Mouse (Mus musculus) large intestine, adult 2 months (tissue): ENCODE results near the gene Amy2a5. TPM values are rescaled to one million over a fixed set of nuclear protein-coding genes. Genes with fewer than 3 reads are reported as not detected.
"Not testable (repeated sequence)": the region's sequence is repeated elsewhere in the genome, so short reads cannot be mapped to it uniquely, and the experiment has no call there.

Experiments used
- DNase-seq: peaks from one replicate; pipeline ENCODE4 v3.0.0-alpha.2; 2012; ENCODE audit warnings: low read depth, low spot score
- WGBS: fragments of 180-500 bp; shearing (Covaris S2); methylation state at CpG from one replicate; pipeline ENCODE4 v1.1.7; 2018; 5-methylcytosine and 5-hydroxymethylcytosine counted together
- polyA plus RNA-seq: library from polyadenylated mRNA; depleted of rRNA; stranded (reverse); fragments of >200 nt; gene quantifications from 2 replicates; pipeline ENCODE4 v1.2.3, GENCODE M21; 2012; rRNA removed

Amy2a5 gene
- 0.10 and 0.14 TPM in 2 replicates for polyA plus RNA-seq

- WGBS: no CpG with 5 or more reads among the region's 4 CpGs
- not testable (repeated sequence) for DNase-seq
Measured at GRCm38 (mm10) chr3:113258737-113259136, at the start of gene Amy2a5. TSS of gene Amy2a5 (minus strand) at chr3:113258837.

GRCm38 (mm10) chr3:113291349-113291748 lies 32.7 kb upstream of the Amy2a5 start, which contains the start of gene Amy2a4:
TSS of gene Amy2a4 (minus strand) at chr3:113291449.
- WGBS: no CpG with 5 or more reads among the region's 4 CpGs
- DNase-seq: not testable (repeated sequence)

GRCm38 (mm10) chr3:113280285-113280684 lies 21.6 kb upstream of the Amy2a5 start:
- DNase-seq: not testable (repeated sequence)

GRCm38 (mm10) chr3:113279586-113279985 lies 20.9 kb upstream of the Amy2a5 start:
- DNase-seq: not testable (repeated sequence)

- 74% methylated on average over 1 of the region's 1 CpGs for WGBS
Measured at GRCm38 (mm10) chr3:113227115-113227514, 31.5 kb downstream of the Amy2a5 start.

More at GRCm38 (mm10) chr3:113227115-113227514, 31.5 kb downstream of the Amy2a5 start:
- no peak for DNase-seq

Other genes with a start within 250 kb of the Amy2a5 start
- not detected in 2 replicates for gene Amy2a4, start 32.6 kb upstream of the Amy2a5 start, polyA plus RNA-seq
- not detected in 2 replicates for gene Amy2a3, start 65.2 kb upstream of the Amy2a5 start, polyA plus RNA-seq
- gene Amy2a2, start 97.8 kb upstream of the Amy2a5 start, polyA plus RNA-seq: not detected in 2 replicates